Mouse (Mus musculus) kidney, postnatal 36 days (tissue): ENCODE data around the gene Arid1b.

Experiments
- DNase-seq, 2 experiments: peaks; one replicate each; pipeline ENCODE4 v3.0.0; 2021 to 2022; ENCODE audit warnings: mixed read lengths in 2 of 2

Gene Arid1b

GRCm38 (mm10) chr17:5255618-5255933, 261.4 kb downstream of the Arid1b start:
- no peak for DNase-seq

DNA sequence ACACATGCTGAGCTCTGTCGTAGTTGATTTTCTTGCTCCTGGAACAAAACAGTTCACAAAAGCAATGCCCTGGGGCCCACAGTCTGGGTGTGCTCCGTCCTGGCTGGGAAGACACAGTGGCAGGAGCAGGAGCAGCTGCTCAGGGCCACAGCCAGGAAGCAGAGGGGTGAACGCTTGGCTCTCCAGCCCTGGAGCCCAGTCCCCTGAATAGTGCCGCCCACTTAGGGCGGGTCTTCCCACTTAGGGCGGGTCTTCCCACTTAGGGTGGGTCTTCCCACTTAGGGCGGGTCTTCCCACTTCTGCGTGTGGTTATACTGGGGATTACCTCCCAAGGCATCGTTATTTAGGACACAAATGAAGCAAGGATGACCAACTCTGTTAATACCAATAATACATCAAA, 264.8 kb downstream of the Arid1b start:
- DNase-seq, result no peak

DNA sequence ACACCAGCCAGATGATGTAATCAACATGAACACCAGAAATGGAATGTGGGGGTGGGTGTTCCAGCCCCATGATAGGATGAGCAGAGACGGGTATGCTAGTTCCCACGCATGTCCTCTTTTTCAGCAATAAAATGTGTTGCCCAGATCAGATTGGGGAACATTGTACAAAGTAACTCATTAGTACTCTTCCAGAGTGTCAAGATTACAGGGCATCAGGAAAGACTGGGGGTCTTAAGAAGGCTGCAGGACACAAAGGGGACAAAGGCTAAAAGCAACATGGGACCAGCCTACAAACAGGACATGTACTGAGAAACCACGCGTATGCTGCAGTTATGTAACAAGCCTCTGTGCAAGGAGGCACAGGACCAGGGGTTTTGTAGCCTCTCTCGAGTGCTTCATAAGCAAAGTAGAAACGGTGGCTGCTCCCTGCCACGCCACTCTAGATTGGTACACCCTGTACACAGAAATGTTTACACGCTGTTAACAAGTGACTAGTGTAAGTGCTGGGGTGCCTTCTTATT, 267.1 kb downstream of the Arid1b start:
- DNase-seq, result peak in 1 of 2 experiments; percentile 32

- DNase-seq, result no peak
Measured at GRCm38 (mm10) chr17:5261874-5262605, 267.9 kb downstream of the Arid1b start.

DNA sequence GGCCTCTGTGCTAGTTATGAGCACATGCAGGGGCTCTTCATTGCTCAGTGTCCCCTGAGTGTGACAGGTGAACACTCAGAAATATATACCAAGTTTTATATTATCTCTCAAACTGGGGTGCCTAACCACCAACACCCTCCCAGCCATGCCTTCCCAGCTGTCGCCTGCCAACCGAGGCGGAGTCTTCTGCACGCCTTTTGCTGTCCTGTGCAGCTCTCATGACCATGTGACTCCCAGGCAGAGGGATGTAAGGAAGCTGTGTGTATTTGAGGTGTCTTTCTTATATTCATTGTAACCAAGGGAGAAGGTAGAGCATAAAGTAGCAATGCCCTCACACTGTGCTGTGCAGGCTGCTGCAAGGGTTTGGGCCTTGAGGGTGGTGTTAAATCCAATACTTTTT, 268.7 kb downstream of the Arid1b start:
- DNase-seq, result no peak

DNA sequence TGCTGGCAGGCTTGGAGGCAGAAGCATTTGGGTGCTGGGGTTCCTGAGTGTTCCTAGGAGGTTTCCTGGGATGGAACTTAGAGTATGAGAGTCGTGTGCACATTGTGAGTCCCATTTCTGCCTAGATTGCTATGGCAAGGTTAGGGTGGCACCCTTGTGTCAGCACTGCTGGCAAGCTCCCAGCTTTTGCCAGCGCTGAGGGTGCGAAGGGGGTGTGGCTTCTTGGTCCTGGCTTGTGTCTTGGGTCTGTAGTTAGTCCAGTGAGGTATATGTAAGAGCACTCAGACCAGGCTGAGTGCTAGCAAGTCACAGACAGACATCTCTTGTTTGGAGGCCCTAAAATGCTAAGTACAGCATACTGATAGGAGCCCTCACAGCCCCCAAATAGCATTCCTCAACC, 270.7 kb downstream of the Arid1b start:
- no peak for DNase-seq

DNA sequence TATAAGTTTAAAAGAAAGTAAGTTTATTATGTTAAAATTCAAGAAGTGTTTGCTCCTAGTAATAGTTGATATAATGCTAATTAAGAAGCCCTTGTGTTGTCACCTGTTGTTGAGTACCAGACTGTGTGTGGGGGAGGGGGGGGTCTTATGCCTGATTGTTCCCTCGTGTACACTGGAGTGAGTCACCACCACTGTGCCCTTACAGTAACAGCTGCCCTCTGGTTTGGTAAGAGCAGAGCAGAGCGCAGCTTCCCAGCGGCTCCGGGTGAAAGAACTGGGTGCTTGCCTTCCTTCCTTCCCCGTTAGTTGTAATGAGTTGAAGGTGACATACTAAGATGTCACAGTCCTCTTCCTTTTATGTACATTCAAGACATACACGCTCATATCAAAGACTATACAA, 271.5 kb downstream of the Arid1b start:
- no peak for DNase-seq

- DNase-seq, result no peak
Measured at GRCm38 (mm10) chr17:5267747-5268146, 273.6 kb downstream of the Arid1b start.

GRCm38 (mm10) chr17:5269302-5269701, 275.2 kb downstream of the Arid1b start:
- no peak for DNase-seq

GRCm38 (mm10) chr17:5269774-5270173, 275.6 kb downstream of the Arid1b start:
- no peak for DNase-seq

GRCm38 (mm10) chr17:5270823-5271222, 276.7 kb downstream of the Arid1b start:
- no peak for DNase-seq

DNA sequence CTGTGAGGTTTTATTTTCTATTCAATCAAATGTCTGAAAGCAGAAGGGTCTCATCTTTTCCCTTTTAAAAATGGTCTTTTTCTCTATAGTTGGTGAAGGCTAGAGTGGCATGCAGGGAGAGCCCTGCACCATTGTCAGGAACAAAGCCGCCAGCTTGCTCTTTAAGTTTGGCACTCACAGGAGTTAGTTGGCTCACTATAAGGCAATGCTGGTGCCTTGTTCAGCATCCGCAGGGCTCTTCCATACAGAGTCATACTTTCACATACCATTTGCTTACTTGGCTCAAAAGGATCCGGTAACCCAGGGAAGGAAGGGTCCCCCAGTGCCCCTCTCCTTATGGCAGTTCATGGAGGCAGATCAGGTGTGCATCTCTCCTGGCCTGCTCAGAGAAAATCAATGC, 279.0 kb downstream of the Arid1b start:
- no peak for DNase-seq

DNA sequence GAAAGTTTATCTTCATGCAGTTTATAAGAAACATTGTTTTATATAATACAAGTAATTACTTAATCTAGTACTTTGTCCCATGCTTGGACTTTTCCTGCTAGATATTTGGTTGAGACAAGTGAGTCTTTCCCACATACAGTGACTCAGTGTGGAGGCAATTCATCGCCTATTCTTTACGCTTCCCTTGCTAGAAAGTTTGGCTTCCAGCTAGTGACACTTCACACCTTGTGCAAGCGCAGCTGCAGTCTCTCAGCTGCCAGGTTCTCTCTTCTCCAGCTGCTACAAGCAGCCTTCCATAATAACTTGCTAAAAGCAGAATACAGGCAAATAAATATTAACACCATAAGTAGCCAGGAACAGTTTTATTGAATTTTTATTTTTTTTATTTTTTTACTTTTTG, 279.6 kb downstream of the Arid1b start:
- DNase-seq, result no peak

DNA sequence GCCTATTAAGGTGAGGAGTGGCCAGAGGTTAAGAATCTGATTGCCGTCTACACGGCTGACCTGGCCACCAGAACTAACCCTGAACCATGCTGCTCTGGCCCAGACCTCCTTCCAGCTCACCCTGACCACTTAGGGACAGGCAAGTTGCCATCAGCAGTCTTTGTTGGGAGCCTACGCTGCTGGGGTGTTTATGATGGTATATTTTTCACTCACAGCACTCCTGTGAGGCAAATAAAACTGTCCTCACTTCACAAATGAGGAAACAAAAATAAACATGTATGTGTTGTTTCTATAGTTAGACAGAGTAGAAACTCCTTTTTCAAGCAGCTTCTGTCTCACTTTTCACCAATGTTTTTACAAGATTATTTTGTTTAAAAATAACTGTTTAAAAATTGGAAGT, 280.3 kb downstream of the Arid1b start:
- DNase-seq, result no peak

GRCm38 (mm10) chr17:5275749-5276148, 281.6 kb downstream of the Arid1b start:
- no peak for DNase-seq

DNA sequence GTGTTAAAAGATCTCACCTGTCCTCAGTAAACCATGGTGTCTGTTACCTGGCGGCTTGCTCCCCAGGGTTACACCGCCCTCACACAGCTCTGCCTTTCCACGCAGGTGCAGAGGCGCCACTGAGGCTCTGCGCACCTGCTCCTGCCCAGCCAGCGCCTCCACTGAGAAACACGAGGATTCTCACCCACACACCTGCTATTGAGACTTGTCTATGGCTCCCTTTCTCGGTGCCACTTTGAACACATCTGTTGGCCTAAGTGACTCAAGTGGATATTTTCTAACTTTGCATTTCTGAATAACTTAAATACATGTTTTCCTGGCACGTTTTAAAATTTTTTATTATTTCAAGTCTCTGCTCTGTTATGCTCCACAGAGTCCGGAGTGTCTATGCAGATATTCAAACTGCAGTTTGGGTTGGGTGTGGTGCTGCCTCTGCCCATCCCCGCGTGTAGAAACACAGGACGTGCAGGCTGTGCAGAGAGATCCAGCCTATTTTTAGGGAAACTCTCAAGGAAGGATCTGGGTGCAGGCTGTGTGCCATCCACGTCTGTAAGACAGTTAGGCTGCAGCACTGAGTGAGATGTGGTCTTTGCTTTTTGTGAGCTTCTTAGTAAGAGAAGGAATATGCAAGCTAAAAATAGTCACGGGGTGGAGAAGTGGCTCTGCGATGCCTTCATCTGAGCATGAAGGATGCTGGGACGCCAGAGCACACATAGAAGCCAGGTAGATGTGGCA, 283.2 kb downstream of the Arid1b start:
- no peak for DNase-seq

GRCm38 (mm10) chr17:5280499-5281053, 286.4 kb downstream of the Arid1b start:
- DNase-seq, result no peak

DNA sequence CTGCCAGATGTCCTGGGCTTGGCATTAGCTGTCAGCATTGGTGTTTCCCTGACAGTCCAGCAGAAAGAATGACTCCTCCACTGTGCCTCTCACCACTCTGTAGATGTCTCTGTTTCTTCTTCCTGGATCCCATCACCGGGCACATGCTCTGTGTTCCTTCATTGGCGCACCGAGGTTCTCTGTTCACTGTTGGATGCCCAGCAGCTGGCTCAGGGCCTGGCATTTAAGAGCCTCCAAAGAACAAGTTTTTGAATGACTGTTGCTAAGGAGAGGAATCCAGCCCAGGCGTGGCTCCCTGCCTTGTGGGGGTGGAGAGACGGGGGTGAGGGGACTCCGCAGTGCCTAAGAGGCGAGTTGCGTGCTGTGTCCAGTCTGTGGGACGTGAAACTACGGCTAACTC, 290.7 kb downstream of the Arid1b start:
- DNase-seq, result no peak

- no peak for DNase-seq
Measured at GRCm38 (mm10) chr17:5285877-5286440, 291.8 kb downstream of the Arid1b start.

DNA sequence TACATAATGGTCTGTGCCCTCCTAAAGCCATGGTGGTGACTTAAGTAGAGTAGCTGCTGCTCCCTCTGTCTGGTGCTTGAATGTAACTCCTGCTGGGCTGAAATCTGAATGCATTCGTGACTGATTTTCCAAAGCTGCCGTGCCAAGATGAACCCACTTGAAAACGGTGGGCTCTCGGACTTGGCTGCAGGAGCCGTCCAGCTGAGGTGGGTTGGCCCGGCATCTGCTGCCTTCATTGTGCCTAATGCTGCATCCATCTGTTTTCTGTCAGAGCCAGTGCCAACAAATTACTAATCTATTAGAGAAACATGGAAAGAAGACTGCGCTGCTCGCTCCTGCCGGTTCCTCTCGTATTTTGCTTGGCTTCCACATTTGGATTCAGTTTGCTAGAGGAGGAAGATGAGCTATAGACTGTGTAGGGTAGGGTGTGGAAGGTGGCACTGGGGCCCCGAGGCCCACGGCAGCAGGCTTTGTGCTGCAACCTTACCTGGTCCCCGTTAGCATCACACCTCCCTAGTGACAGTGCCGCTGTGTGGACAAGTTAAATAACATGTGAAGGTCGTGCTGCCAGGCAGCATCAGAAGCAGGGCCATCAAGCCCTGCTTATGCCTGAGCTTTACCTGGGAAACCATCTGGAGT, 292.6 kb downstream of the Arid1b start:
- DNase-seq, result no peak

DNA sequence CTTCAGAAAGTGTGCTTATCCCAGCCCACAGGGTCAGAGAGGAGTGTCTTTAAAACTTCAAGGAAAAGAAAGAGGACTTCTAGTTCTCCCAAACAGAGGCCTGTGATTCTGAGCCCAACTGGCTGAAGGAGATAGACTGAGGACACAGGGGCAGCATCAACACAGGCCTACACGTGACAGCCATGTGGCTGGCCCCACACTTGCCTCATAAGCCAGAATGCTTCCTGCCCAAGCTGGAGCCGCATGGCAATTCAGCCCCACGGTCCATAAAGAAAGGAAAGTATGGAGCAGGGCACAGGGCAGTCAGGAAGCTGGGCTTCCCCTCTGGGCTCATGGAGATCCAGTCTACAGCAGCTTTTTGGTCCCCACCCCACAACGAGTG, 293.1 kb downstream of the Arid1b start:
- DNase-seq, result no peak

- no peak for DNase-seq
Measured at GRCm38 (mm10) chr17:5287641-5288040, 293.5 kb downstream of the Arid1b start.
